Mouse (Mus musculus) ES-Bruce4 (cell line): Measurements from ENCODE around the gene Lekr1.

Experiments
- CTCF ChIP-seq: IDR thresholded peaks from one replicate; pipeline ENCODE4 v1.8.1; 2011; ENCODE audit warnings: low read depth, low read length
- EP300 ChIP-seq: IDR thresholded peaks from 2 replicates; pipeline ENCODE4 v1.6.1; 2011; ENCODE audit warnings: low read depth, low read length; ENCODE audit not compliant: insufficient read depth
- POLR2A ChIP-seq: IDR thresholded peaks from one replicate; pipeline ENCODE4 v1.8.1; 2011; ENCODE audit warnings: low read length; ENCODE audit not compliant: insufficient read depth

DNA sequence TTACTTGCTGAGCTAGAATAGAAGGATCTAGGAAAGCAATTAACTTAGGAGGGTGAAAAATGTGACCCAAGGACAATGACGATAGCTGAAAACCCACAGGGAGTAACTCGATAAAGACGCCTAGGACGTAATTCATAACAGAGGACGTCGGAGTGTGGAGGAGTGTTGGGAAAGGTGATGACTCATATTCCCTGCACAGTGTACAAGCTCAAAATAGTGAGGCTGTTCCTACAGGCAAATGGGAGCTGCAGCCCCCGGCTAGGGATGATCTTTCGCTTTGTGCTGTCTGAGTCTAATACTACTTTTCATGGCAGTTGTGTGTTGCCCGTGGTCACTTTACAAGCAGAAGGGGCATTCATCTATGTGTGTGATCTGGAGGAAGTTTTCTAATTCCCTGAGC is 30.0 kb upstream of the Lekr1 start:
- TF ChIP-seq CTCF: no peak
- TF ChIP-seq EP300: no peak
- TF ChIP-seq POLR2A: no peak
